Mouse (Mus musculus) midbrain, embryonic 11.5 days (tissue): ENCODE measurements around the gene Fxyd7. TPM values are rescaled to one million over a fixed set of nuclear protein-coding genes. Genes with fewer than 3 reads are reported as not detected.

Experiments used
- ATAC-seq: fragments of 200-750 bp; cut with Nextera tagmentation; 2 replicates; pipeline ENCODE4 v1.8.0; 2017; ENCODE audit warnings: moderate TSS enrichment, moderate library complexity; ENCODE audit not compliant: low FRiP score
- DNase-seq: peaks from one replicate; pipeline ENCODE4 v3.0.0; 2015; ENCODE audit warnings: low spot score; ENCODE audit errors: missing footprints
- H3K27ac ChIP-seq: fragments of 300-500 bp; sonication (generic); 2 replicates; pipeline ENCODE4 v1.5.1; 2014; ENCODE audit warnings: low read depth, low read length
- H3K27me3 ChIP-seq: fragments of 300-500 bp; sonication (generic); 2 replicates; pipeline ENCODE4 v1.6.1; 2014; ENCODE audit warnings: mild to moderate bottlenecking, low read length, moderate library complexity, mixed read lengths; ENCODE audit not compliant: control insufficient read depth, insufficient read depth
- H3K36me3 ChIP-seq: fragments of 300-500 bp; sonication (generic); 2 replicates; pipeline ENCODE4 v1.6.1; 2014; ENCODE audit warnings: mild to moderate bottlenecking, low read length, moderate library complexity, mixed read lengths; ENCODE audit not compliant: control insufficient read depth, insufficient read depth
- H3K4me1 ChIP-seq: fragments of 300-500 bp; sonication (generic); 2 replicates; pipeline ENCODE4 v1.6.1; 2014; ENCODE audit warnings: low read length; ENCODE audit not compliant: control insufficient read depth, insufficient read depth
- H3K4me2 ChIP-seq: fragments of 300-500 bp; sonication (generic); 2 replicates; pipeline ENCODE4 v1.6.1; 2014; ENCODE audit warnings: mild to moderate bottlenecking, moderate library complexity
- H3K4me3 ChIP-seq: fragments of 300-500 bp; sonication (generic); 2 replicates; pipeline ENCODE4 v1.5.1; 2014; ENCODE audit warnings: low read depth, low read length
- H3K9ac ChIP-seq: fragments of 300-500 bp; sonication (generic); 2 replicates; pipeline ENCODE4 v1.6.1; 2014; ENCODE audit warnings: low read length
- H3K9me3 ChIP-seq: fragments of 300-500 bp; sonication (generic); 2 replicates; pipeline ENCODE4 v1.6.1; 2016; ENCODE audit warnings: low read length; ENCODE audit not compliant: control insufficient read depth
- WGBS: fragments of 180-500 bp; shearing (Covaris S2); extraction: QIAGEN DNeasy Blood & Tissue Kit; methylation state at CpG from one replicate; pipeline ENCODE4 v1.1.7; 2014; 5-methylcytosine and 5-hydroxymethylcytosine counted together
- microRNA-seq: library from miRNA; unstranded; fragments of <30 nt; microRNA quantifications from one replicate; pipeline ENCODE4, GENCODE M21; 2017
- polyA plus RNA-seq: library from polyadenylated mRNA; unstranded; fragments of >200 nt; fragmentation: Nextera tagmentation; extraction: Ambion mirVana; gene quantifications from 2 replicates; pipeline ENCODE4 v1.2.1, GENCODE M21; 2014

The Fxyd7 gene
- polyA plus RNA-seq, 1 experiment from 2014 or later = 6.2 TPM

DNA sequence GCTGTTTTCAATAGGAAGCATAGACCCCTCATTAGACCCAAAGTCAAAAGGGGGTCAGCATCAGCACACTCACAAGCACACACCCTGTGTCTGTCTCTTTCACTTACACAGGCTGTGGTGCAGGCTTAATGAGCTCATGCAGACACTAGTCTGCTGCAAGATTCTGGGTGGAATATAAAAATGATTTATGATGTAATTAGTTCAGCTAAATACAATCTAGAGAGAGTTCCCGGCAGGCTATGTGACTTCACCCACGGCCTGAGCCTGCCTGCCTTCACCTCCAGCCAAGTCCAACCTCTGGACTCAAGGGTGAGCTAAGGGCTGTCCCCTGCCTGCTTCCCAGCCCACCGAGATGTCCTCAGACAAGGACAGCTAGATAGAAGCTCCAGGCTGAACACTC, 42.4 kb downstream of the Fxyd7 start:
- no peaks in the 10 kb centered on the region for H3K4me1 ChIP-seq
- no peak overlapping the region for H3K4me3 ChIP-seq
- H3K9me3 ChIP-seq = no peaks in the 10 kb centered on the region
- H3K9ac ChIP-seq = no peak overlapping the region
- H3K36me3 ChIP-seq = no peaks in the 10 kb centered on the region
- no peak overlapping the region for H3K4me2 ChIP-seq
- ATAC-seq = no peak
- H3K27ac ChIP-seq = no peak overlapping the region
- WGBS = 86% methylated on average over 3 of the region's 3 CpGs
- DNase-seq = no peak
- H3K27me3 ChIP-seq = no peaks in the 10 kb centered on the region

- H3K36me3 ChIP-seq = no peaks in the 10 kb centered on the region
- DNase-seq (no peak), ATAC-seq (no peak)
- H3K27me3 ChIP-seq = no peaks in the 10 kb centered on the region
- no peak overlapping the region for H3K4me3 ChIP-seq
- no peaks in the 10 kb centered on the region for H3K9me3 ChIP-seq
- H3K4me2 ChIP-seq = no peak overlapping the region
- no peak overlapping the region for H3K27ac ChIP-seq
- H3K4me1 ChIP-seq = no peaks in the 10 kb centered on the region
- WGBS = 69% methylated on average over 1 of the region's 1 CpGs
- H3K9ac ChIP-seq = no peak overlapping the region
These were observed 43.1 kb downstream of the Fxyd7 start for GRCm38 (mm10) chr7:31008175-31008574.

- H3K9me3 ChIP-seq = no peaks in the 10 kb centered on the region
- WGBS = 67% methylated on average over 1 of the region's 1 CpGs
- H3K4me2 ChIP-seq = no peak overlapping the region
These were observed 43.5 kb downstream of the Fxyd7 start for GRCm38 (mm10) chr7:31007775-31008174.

GRCm38 (mm10) chr7:31002650-31003049, 48.6 kb downstream of the Fxyd7 start:
- no peak overlapping the region for H3K27ac ChIP-seq
- no peak for DNase-seq
- WGBS = 84% methylated on average over 8 of the region's 8 CpGs

More at GRCm38 (mm10) chr7:31007775-31008174, 43.5 kb downstream of the Fxyd7 start:
- no peaks in the 10 kb centered on the region for H3K36me3 ChIP-seq
- no peaks in the 10 kb centered on the region for H3K27me3 ChIP-seq
- DNase-seq (no peak), ATAC-seq (no peak)
- H3K4me1 ChIP-seq = no peaks in the 10 kb centered on the region
- no peak overlapping the region for H3K9ac ChIP-seq
- H3K27ac ChIP-seq = no peak overlapping the region
- H3K4me3 ChIP-seq = no peak overlapping the region

DNA sequence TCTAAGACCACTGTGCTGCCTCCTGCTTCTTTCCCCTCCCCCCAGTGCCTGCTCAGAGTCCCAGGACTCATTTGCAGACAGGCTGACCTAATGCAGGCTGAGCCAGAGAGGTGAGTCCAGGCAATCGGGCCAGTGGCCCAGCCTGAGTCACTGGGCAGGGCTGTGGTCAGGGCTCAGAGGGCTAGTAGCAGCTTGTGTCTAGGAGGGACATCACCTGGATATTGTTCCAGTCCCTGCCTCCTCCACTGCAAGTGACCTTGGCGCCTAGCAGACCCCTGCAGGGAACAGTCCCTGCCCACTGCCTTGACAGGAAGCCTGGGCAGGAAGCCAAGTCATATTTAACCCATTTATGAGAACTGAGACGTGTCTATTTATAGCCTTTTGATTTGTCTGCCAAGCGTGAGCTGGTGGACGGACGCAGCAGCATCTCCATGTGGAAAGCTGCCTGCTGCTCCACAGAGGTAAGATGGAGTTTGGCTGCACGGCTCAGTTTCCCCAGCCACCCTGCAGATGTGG, 50.7 kb downstream of the Fxyd7 start:
- no peak overlapping the region for H3K27ac ChIP-seq
- H3K9ac ChIP-seq = no peak overlapping the region
- H3K4me3 ChIP-seq = no peak overlapping the region
- no peaks in the 10 kb centered on the region for H3K36me3 ChIP-seq
- H3K4me2 ChIP-seq = no peak overlapping the region
- no peaks in the 10 kb centered on the region for H3K4me1 ChIP-seq
- H3K9me3 ChIP-seq = no peaks in the 10 kb centered on the region
- ATAC-seq (no peak), DNase-seq (no peak)
- H3K27me3 ChIP-seq = no peaks in the 10 kb centered on the region
- 70% methylated on average over 7 of the region's 7 CpGs for WGBS

More at GRCm38 (mm10) chr7:31002650-31003049, 48.6 kb downstream of the Fxyd7 start:
- Histone ChIP-seq H3K4me3 (no peak overlapping the region), H3K4me2 (no peak overlapping the region), H3K9me3 (no peaks in the 10 kb centered on the region), H3K9ac (no peak overlapping the region), H3K4me1 (no peaks in the 10 kb centered on the region), H3K27me3 (no peaks in the 10 kb centered on the region), H3K36me3 (no peaks in the 10 kb centered on the region)
- no peak for ATAC-seq

GRCm38 (mm10) chr7:30996491-30996890, 54.8 kb downstream of the Fxyd7 start:
- H3K4me2 ChIP-seq = no peak overlapping the region
- H3K4me3 ChIP-seq = no peak overlapping the region
- no peaks in the 10 kb centered on the region for H3K4me1 ChIP-seq
- H3K36me3 ChIP-seq = no peaks in the 10 kb centered on the region
- WGBS = 91% methylated on average over 2 of the region's 2 CpGs
- H3K27ac ChIP-seq = no peak overlapping the region
- ATAC-seq = no peak
- H3K9ac ChIP-seq = no peak overlapping the region
- no peaks in the 10 kb centered on the region for H3K9me3 ChIP-seq
- DNase-seq = no peak
- no peaks in the 10 kb centered on the region for H3K27me3 ChIP-seq

DNA sequence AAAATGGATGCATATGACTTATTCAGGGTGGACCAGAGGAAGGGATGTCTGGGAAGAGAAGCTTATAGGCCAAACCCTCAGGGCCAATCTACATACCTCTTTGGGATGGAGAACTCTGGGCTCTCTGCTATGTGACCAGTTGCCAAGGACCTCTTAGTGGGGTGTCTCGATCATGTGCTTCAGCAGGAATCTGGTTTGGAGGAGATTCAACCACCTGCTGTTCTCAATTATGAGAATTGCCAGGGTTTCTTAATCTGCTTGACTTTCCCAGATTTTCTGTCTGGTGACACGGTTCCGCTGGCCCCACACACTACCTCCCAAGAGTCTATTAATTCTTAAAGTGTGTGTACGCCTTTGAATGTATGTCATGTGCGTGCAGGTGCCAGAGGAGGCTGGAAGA, 57.3 kb downstream of the Fxyd7 start:
- 89% methylated on average over 5 of the region's 5 CpGs for WGBS
- no peak for ATAC-seq

More for the DNA sequence above, 57.3 kb downstream of the Fxyd7 start:
- no peak for DNase-seq
- Histone ChIP-seq H3K9ac (no peak overlapping the region), H3K4me1 (no peaks in the 10 kb centered on the region), H3K4me3 (no peak overlapping the region), H3K4me2 (no peak overlapping the region), H3K27ac (no peak overlapping the region), H3K9me3 (no peaks in the 10 kb centered on the region), H3K36me3 (no peaks in the 10 kb centered on the region), H3K27me3 (no peaks in the 10 kb centered on the region)

Small RNAs within 50 kb of the gene (microRNA-seq; reads per million reads assigned to microRNA genes)
- gene Mir7050 = not detected

Other genes starting within 250 kb of the Fxyd7 start
- not detected in 2 replicates for gene Ffar2, start 227.7 kb downstream of the Fxyd7 start, polyA plus RNA-seq
- gene Ffar3, start 195.3 kb downstream of the Fxyd7 start, polyA plus RNA-seq = not detected in 2 replicates
- not detected in 2 replicates for gene Ffar1, start 189.9 kb downstream of the Fxyd7 start, polyA plus RNA-seq
- not detected in 2 replicates for gene Cd22, start 171.1 kb downstream of the Fxyd7 start, polyA plus RNA-seq
- gene Mag, start 136.6 kb downstream of the Fxyd7 start, polyA plus RNA-seq = 0.44 and 0.47 TPM in 2 replicates
- gene Hamp2, start 126.8 kb downstream of the Fxyd7 start, polyA plus RNA-seq = not detected in 2 replicates
- 0.40 TPM in 1 of 2 replicates, not detected in the other for gene Hamp, start 107.4 kb downstream of the Fxyd7 start, polyA plus RNA-seq
- gene Usf2, start 94.7 kb downstream of the Fxyd7 start, polyA plus RNA-seq = 20.6 and 21.7 TPM in 2 replicates
- 10.2 and 13.1 TPM in 2 replicates for gene Lsr, start 78.0 kb downstream of the Fxyd7 start, polyA plus RNA-seq
- 0.25 and 0.62 TPM in 2 replicates for gene Fam187b, start 77.7 kb downstream of the Fxyd7 start, polyA plus RNA-seq
- gene Fxyd5, start 9.0 kb downstream of the Fxyd7 start, polyA plus RNA-seq = 11.3 and 12.6 TPM in 2 replicates
- gene Fxyd1, start 5.7 kb upstream of the Fxyd7 start, polyA plus RNA-seq = 4.8 and 5.4 TPM in 2 replicates
- 0.58 and 0.85 TPM in 2 replicates for gene Lgi4, start 7.9 kb upstream of the Fxyd7 start, polyA plus RNA-seq
- gene Fxyd3, start 25.2 kb upstream of the Fxyd7 start, polyA plus RNA-seq = 1.8 and 2.3 TPM in 2 replicates
- 0.44 and 1.2 TPM in 2 replicates for gene Hpn, start 63.8 kb upstream of the Fxyd7 start, polyA plus RNA-seq
- gene Scn1b, start 75.5 kb upstream of the Fxyd7 start, polyA plus RNA-seq = 0.52 and 1.1 TPM in 2 replicates
- 104 and 109 TPM in 2 replicates for gene Gramd1a, start 104.4 kb upstream of the Fxyd7 start, polyA plus RNA-seq
- gene Scgb2b2, start 239.0 kb upstream of the Fxyd7 start, polyA plus RNA-seq = not detected in 2 replicates
- gene Scgb1b2, start 240.4 kb upstream of the Fxyd7 start, polyA plus RNA-seq = not detected in 2 replicates